Mouse (Mus musculus) cortical plate, adult 2 months (tissue): ENCODE data around the gene Ddx50.

Experiments used
- CTCF ChIP-seq: fragments of 200-500 bp; IDR thresholded peaks from 2 replicates; pipeline ENCODE4 v1.5.1; 2011; ENCODE audit warnings: mild to moderate bottlenecking, control low read depth, low read length; ENCODE audit not compliant: insufficient read depth; ENCODE audit errors: extremely low read depth
- POLR2A ChIP-seq: fragments of 200-500 bp; IDR thresholded peaks from 2 replicates; pipeline ENCODE4 v1.6.1; 2011; ENCODE audit warnings: mild to moderate bottlenecking, low read length, control low read depth; ENCODE audit not compliant: insufficient read depth; ENCODE audit errors: extremely low read depth

DNA sequence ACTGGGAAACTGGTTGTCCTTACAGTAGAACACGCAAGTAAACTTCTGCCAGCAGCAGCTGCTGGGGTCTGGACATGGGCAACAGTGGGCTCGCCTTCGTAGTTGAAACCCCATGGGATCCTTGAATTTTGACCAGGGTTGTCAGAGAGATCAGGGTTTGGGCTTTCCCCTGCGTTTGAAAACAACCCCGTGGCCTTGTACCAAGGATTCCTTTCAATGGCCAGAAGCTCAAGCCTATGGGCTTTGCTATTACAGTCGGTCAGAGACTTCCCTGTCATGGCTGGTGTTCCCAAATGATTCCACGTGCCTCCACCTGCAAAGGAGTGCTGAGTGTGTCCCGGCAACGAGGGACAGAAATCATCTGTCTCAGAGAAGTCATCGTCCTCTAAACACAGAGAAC is 13.2 kb upstream of the Ddx50 start:
- TF ChIP-seq CTCF (no peak), POLR2A (no peak)
